Mouse (Mus musculus) forebrain, embryonic 16.5 days (tissue): ENCODE results near the gene Fosl1. TPM values are rescaled to one million over a fixed set of nuclear protein-coding genes. Genes with fewer than 3 reads are reported as not detected.

Experiments
- ATAC-seq: fragments of 200-750 bp; cut with Nextera tagmentation; 2 replicates; pipeline ENCODE4 v1.8.0; 2017; ENCODE audit warnings: mild to moderate bottlenecking, moderate library complexity
- H3K27ac ChIP-seq: fragments of 300-500 bp; sonication (generic); 2 replicates; pipeline ENCODE4 v1.5.1; 2014; ENCODE audit warnings: low read length, control low read depth
- H3K27me3 ChIP-seq: fragments of 300-500 bp; sonication (generic); replicated peaks from 2 replicates; pipeline ENCODE4 v1.6.1; 2014; ENCODE audit warnings: low read length; ENCODE audit not compliant: control insufficient read depth, insufficient read depth
- H3K36me3 ChIP-seq: fragments of 300-500 bp; sonication (generic); 2 replicates; pipeline ENCODE4 v1.6.1; 2014; ENCODE audit not compliant: control insufficient read depth, insufficient read depth
- H3K4me1 ChIP-seq: fragments of 300-500 bp; sonication (generic); replicated peaks from 2 replicates; pipeline ENCODE4 v1.6.1; 2014; ENCODE audit warnings: low read length; ENCODE audit not compliant: control insufficient read depth, insufficient read depth
- H3K4me2 ChIP-seq: fragments of 300-500 bp; sonication (generic); 2 replicates; pipeline ENCODE4 v1.6.1; 2014; ENCODE audit warnings: mild to moderate bottlenecking, low read length, control low read depth
- H3K4me3 ChIP-seq: fragments of 300-500 bp; sonication (generic); replicated peaks from 2 replicates; pipeline ENCODE4 v1.5.1; 2014; ENCODE audit warnings: mild to moderate bottlenecking, low read length, control low read depth
- H3K9ac ChIP-seq: fragments of 300-500 bp; sonication (generic); replicated peaks from 2 replicates; pipeline ENCODE4 v1.6.1; 2014; ENCODE audit warnings: low read depth, low read length, control low read depth
- H3K9me3 ChIP-seq: fragments of 300-500 bp; sonication (generic); 2 replicates; pipeline ENCODE4 v1.6.1; 2016; ENCODE audit warnings: low read length; ENCODE audit not compliant: control insufficient read depth
- WGBS: fragments of 180-500 bp; shearing (Covaris S2); extraction: QIAGEN DNeasy Blood & Tissue Kit; methylation state at CpG from one replicate; pipeline ENCODE4 v1.1.7; 2014; 5-methylcytosine and 5-hydroxymethylcytosine counted together
- polyA plus RNA-seq: library from polyadenylated mRNA; unstranded; fragments of >200 nt; fragmentation: Nextera tagmentation; extraction: Ambion mirVana; gene quantifications from 2 replicates; pipeline ENCODE4 v1.2.1, GENCODE M21; 2015

The Fosl1 gene
- polyA plus RNA-seq, 1 experiment from 2014 or later = not detected

GRCm38 (mm10) chr19:5429806-5430205, 17.5 kb upstream of the Fosl1 start:
- Histone ChIP-seq H3K4me1 (peaks cover 19% of the 10 kb centered on the region), H3K27me3 (no peaks in the 10 kb centered on the region), H3K36me3 (peaks cover 3% of the 10 kb centered on the region; the same call in 1 of the 2 replicates), H3K9me3 (no peaks in the 10 kb centered on the region), H3K4me3 (no peak overlapping the region), H3K9ac (no peak overlapping the region), H3K27ac (no peak overlapping the region), H3K4me2 (no peak overlapping the region)
- WGBS = 73% methylated on average over 8 of the region's 8 CpGs
- no peak for ATAC-seq

- Histone ChIP-seq H3K9me3 (no peaks in the 10 kb centered on the region), H3K4me3 (no peak overlapping the region), H3K4me1 (peaks cover 19% of the 10 kb centered on the region), H3K27me3 (no peaks in the 10 kb centered on the region), H3K36me3 (peaks cover 3% of the 10 kb centered on the region; the same call in 1 of the 2 replicates), H3K4me2 (no peak overlapping the region), H3K9ac (no peak overlapping the region), H3K27ac (no peak overlapping the region)
- WGBS = 50% methylated on average over 1 of the region's 1 CpGs
- ATAC-seq = no peak
Observed at GRCm38 (mm10) chr19:5430408-5430807, 16.9 kb upstream of the Fosl1 start.

GRCm38 (mm10) chr19:5431911-5432464, 15.4 kb upstream of the Fosl1 start:
- H3K9ac ChIP-seq = no peak overlapping the region

GRCm38 (mm10) chr19:5432992-5433852, 14.1 kb upstream of the Fosl1 start:
- ATAC-seq = no peak
- Histone ChIP-seq H3K27me3 (no peaks in the 10 kb centered on the region), H3K4me1 (peaks cover 5% of the 10 kb centered on the region; the same call in 1 of the 2 replicates), H3K9me3 (no peaks in the 10 kb centered on the region), H3K9ac (peak overlapping the region; percentile 38; the same call in 1 of the 2 replicates), H3K36me3 (no peaks in the 10 kb centered on the region), H3K27ac (no peak overlapping the region), H3K4me3 (no peak overlapping the region), H3K4me2 (peak overlapping the region; percentile 41)
- 13% methylated on average over 16 of the region's 16 CpGs for WGBS

More at GRCm38 (mm10) chr19:5431911-5432464, 15.4 kb upstream of the Fosl1 start:
- H3K36me3 ChIP-seq = no peaks in the 10 kb centered on the region
- 71% methylated on average over 4 of the region's 4 CpGs for WGBS
- no peak overlapping the region for H3K4me3 ChIP-seq
- ATAC-seq = no peak
- no peaks in the 10 kb centered on the region for H3K27me3 ChIP-seq
- no peak overlapping the region for H3K4me2 ChIP-seq
- H3K4me1 ChIP-seq = peaks cover 5% of the 10 kb centered on the region; the same call in 1 of the 2 replicates
- H3K9me3 ChIP-seq = no peaks in the 10 kb centered on the region
- H3K27ac ChIP-seq = no peak overlapping the region

GRCm38 (mm10) chr19:5433951-5434350, 13.4 kb upstream of the Fosl1 start:
- no peak for ATAC-seq
- WGBS = 66% methylated on average over 7 of the region's 7 CpGs
- H3K27me3 ChIP-seq = no peaks in the 10 kb centered on the region
- H3K4me1 ChIP-seq = peaks cover 5% of the 10 kb centered on the region; the same call in 1 of the 2 replicates
- H3K4me3 ChIP-seq = no peak overlapping the region
- no peak overlapping the region for H3K9ac ChIP-seq
- H3K36me3 ChIP-seq = no peaks in the 10 kb centered on the region
- H3K27ac ChIP-seq = no peak overlapping the region
- no peak overlapping the region for H3K4me2 ChIP-seq
- no peaks in the 10 kb centered on the region for H3K9me3 ChIP-seq

- H3K9me3 ChIP-seq = peaks cover 3% of the 10 kb centered on the region; the same call in 1 of the 2 replicates
- H3K27me3 ChIP-seq = peaks cover 29% of the 10 kb centered on the region
- H3K4me2 ChIP-seq = no peak overlapping the region
- no peak overlapping the region for H3K4me3 ChIP-seq
- no peak for ATAC-seq
- peaks cover 16% of the 10 kb centered on the region for H3K4me1 ChIP-seq
- H3K9ac ChIP-seq = no peak overlapping the region
- H3K27ac ChIP-seq = no peak overlapping the region
- H3K36me3 ChIP-seq = no peaks in the 10 kb centered on the region
- 66% methylated on average over 9 of the region's 9 CpGs for WGBS
Observed at GRCm38 (mm10) chr19:5444371-5444908, 2.9 kb upstream of the Fosl1 start.

- Histone ChIP-seq H3K4me1 (peaks cover 16% of the 10 kb centered on the region), H3K27ac (no peak overlapping the region), H3K4me3 (no peak overlapping the region), H3K36me3 (no peaks in the 10 kb centered on the region), H3K27me3 (peaks cover 34% of the 10 kb centered on the region), H3K9ac (no peak overlapping the region), H3K9me3 (peaks cover 3% of the 10 kb centered on the region; the same call in 1 of the 2 replicates), H3K4me2 (no peak overlapping the region)
- ATAC-seq = no peak
- 46% methylated on average over 7 of the region's 7 CpGs for WGBS
Observed at GRCm38 (mm10) chr19:5444954-5445353, 2.4 kb upstream of the Fosl1 start.

GRCm38 (mm10) chr19:5445747-5446146, 1.6 kb upstream of the Fosl1 start:
- Histone ChIP-seq H3K27ac (no peak overlapping the region), H3K9me3 (no peaks in the 10 kb centered on the region), H3K27me3 (peaks cover 39% of the 10 kb centered on the region), H3K4me2 (no peak overlapping the region), H3K4me3 (no peak overlapping the region), H3K36me3 (no peaks in the 10 kb centered on the region), H3K4me1 (peaks cover 16% of the 10 kb centered on the region), H3K9ac (no peak overlapping the region)
- WGBS = 87% methylated on average over 5 of the region's 5 CpGs
- ATAC-seq = no peak
